Mouse (Mus musculus) liver, embryonic 15.5 days (tissue): ENCODE data around the gene Aars2. TPM values are rescaled to one million over a fixed set of nuclear protein-coding genes. Genes with fewer than 3 reads are reported as not detected.

Experiments used
- ATAC-seq: fragments of 200-750 bp; cut with Nextera tagmentation; 2 replicates; pipeline ENCODE4 v1.8.0; 2017; ENCODE audit warnings: moderate number of reproducible peaks, mild to moderate bottlenecking, moderate library complexity; ENCODE audit not compliant: insufficient read depth
- H3K27ac ChIP-seq: fragments of 300-500 bp; sonication (generic); replicated peaks from 2 replicates; pipeline ENCODE4 v1.5.1; 2015; ENCODE audit warnings: mild to moderate bottlenecking, inconsistent platforms
- H3K27me3 ChIP-seq: fragments of 300-500 bp; sonication (generic); 2 replicates; pipeline ENCODE4 v1.6.1; 2015; ENCODE audit warnings: mild to moderate bottlenecking, inconsistent platforms
- H3K36me3 ChIP-seq: fragments of 300-500 bp; sonication (generic); replicated peaks from 2 replicates; pipeline ENCODE4 v1.6.1; 2015; ENCODE audit warnings: moderate library complexity, mild to moderate bottlenecking, inconsistent platforms
- H3K4me1 ChIP-seq: fragments of 300-500 bp; sonication (generic); replicated peaks from 2 replicates; pipeline ENCODE4 v1.6.1; 2015; ENCODE audit warnings: inconsistent platforms
- H3K4me2 ChIP-seq: fragments of 300-500 bp; sonication (generic); 2 replicates; pipeline ENCODE4 v1.6.1; 2015; ENCODE audit warnings: moderate library complexity, mild to moderate bottlenecking, inconsistent platforms
- H3K4me3 ChIP-seq: fragments of 300-500 bp; sonication (generic); replicated peaks from 2 replicates; pipeline ENCODE4 v1.5.1; 2015; ENCODE audit warnings: mild to moderate bottlenecking, inconsistent platforms
- H3K9ac ChIP-seq: fragments of 300-500 bp; sonication (generic); 2 replicates; pipeline ENCODE4 v1.6.1; 2015; ENCODE audit warnings: moderate library complexity, mild to moderate bottlenecking, inconsistent platforms
- H3K9me3 ChIP-seq: fragments of 300-500 bp; sonication (generic); replicated peaks from 2 replicates; pipeline ENCODE4 v1.6.1; 2016; ENCODE audit warnings: inconsistent platforms
- WGBS: fragments of 180-500 bp; shearing (Covaris S2); methylation state at CpG from one replicate; pipeline ENCODE4 v1.1.7; 2015; ENCODE audit warnings: mixed read lengths; ENCODE audit not compliant: insufficient replicate concordance; 5-methylcytosine and 5-hydroxymethylcytosine counted together
- polyA plus RNA-seq: library from polyadenylated mRNA; unstranded; fragments of >200 nt; fragmentation: Nextera tagmentation; extraction: Ambion mirVana; gene quantifications from 2 replicates; pipeline ENCODE4 v1.2.1, GENCODE M21; 2015

The Aars2 gene
- polyA plus RNA-seq, 1 experiment from 2014 or later: 6.2 TPM

DNA sequence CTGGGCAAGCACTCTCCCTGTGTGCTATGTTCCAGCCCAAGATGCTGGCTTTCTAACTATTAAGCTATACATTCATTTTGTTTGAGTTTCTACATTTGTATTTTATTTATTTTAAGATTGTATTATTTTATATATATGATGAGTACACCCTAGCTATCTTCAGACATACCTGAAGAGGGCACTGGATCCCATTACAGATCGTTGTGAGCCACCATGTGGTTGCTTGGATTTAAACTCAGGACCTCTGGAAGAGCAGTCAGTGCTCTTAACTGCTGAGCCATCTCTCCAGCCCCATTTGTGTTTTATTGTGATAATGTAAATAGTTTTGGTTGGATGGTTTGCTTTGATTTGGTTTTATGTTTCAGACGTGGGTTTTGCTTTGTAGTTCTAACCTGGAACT is 7.1 kb upstream of the Aars2 start:
- H3K9ac ChIP-seq: no peak overlapping the region
- no peak for ATAC-seq
- H3K27ac ChIP-seq: no peak overlapping the region
- WGBS: 28% methylated on average over 2 of the region's 2 CpGs
- H3K36me3 ChIP-seq: no peaks in the 10 kb centered on the region
- H3K4me1 ChIP-seq: no peaks in the 10 kb centered on the region
- H3K4me2 ChIP-seq: no peak overlapping the region
- no peaks in the 10 kb centered on the region for H3K27me3 ChIP-seq
- no peaks in the 10 kb centered on the region for H3K9me3 ChIP-seq
- no peak overlapping the region for H3K4me3 ChIP-seq

- Histone ChIP-seq H3K27me3 (no peaks in the 10 kb centered on the region), H3K4me1 (no peaks in the 10 kb centered on the region), H3K36me3 (no peaks in the 10 kb centered on the region), H3K4me3 (no peak overlapping the region), H3K4me2 (no peak overlapping the region), H3K9ac (no peak overlapping the region), H3K9me3 (no peaks in the 10 kb centered on the region), H3K27ac (no peak overlapping the region)
- ATAC-seq: no peak
- 49% methylated on average over 4 of the region's 4 CpGs for WGBS
These were observed 5.7 kb upstream of the Aars2 start for GRCm38 (mm10) chr17:45500981-45501380.

- no peak for ATAC-seq
- 41% methylated on average over 4 of the region's 4 CpGs for WGBS
- Histone ChIP-seq H3K4me2 (no peak overlapping the region), H3K36me3 (no peaks in the 10 kb centered on the region), H3K27ac (no peak overlapping the region), H3K9me3 (no peaks in the 10 kb centered on the region), H3K27me3 (no peaks in the 10 kb centered on the region), H3K4me3 (no peak overlapping the region), H3K4me1 (peaks cover 9% of the 10 kb centered on the region), H3K9ac (no peak overlapping the region)
These were observed 4.3 kb upstream of the Aars2 start for GRCm38 (mm10) chr17:45502324-45502723.

- 6% methylated on average over 5 of the region's 5 CpGs for WGBS
These were observed 3.2 kb upstream of the Aars2 start for GRCm38 (mm10) chr17:45503301-45503973.

DNA sequence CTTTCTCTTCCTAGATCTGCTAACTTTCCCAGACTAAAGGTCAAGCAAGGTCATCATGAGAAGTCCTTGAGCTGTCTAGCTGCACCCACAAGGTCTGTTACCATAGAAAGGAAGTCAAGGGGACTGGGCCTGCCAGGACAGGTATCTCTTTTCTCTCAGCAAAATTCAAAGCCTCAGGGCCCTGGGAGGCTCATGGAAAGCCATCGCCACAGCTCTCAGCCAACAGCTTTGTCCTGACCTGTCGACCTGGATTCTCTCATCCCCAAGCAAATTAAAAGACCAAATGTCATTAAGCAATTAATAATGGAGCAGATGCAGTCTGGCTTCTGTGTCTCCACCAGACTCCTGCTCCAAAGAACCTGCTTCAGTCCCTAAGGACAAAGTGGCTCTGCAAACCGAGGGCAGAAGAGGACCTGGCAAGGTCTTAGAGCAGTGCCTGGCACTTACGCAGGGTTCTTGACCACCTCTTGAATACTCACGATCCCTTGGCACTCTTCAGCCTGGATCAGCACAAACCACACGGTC is 638 bp upstream of the Aars2 start:
- H3K4me1 ChIP-seq: peaks cover 11% of the 10 kb centered on the region
- H3K27me3 ChIP-seq: no peaks in the 10 kb centered on the region
- no peak for ATAC-seq
- H3K9ac ChIP-seq: no peak overlapping the region
- no peaks in the 10 kb centered on the region for H3K9me3 ChIP-seq
- H3K4me2 ChIP-seq: peak overlapping the region; percentile 58; the same call in 1 of the 2 replicates
- 60% methylated on average over 6 of the region's 6 CpGs for WGBS
- peak overlapping the region; percentile 75; the same call in 1 of the 2 replicates for H3K4me3 ChIP-seq
- no peak overlapping the region for H3K27ac ChIP-seq
- H3K36me3 ChIP-seq: peaks cover 4% of the 10 kb centered on the region; the same call in 1 of the 2 replicates

More at GRCm38 (mm10) chr17:45503301-45503973, 3.2 kb upstream of the Aars2 start:
- no peaks in the 10 kb centered on the region for H3K27me3 ChIP-seq
- no peak overlapping the region for H3K9ac ChIP-seq
- no peak for ATAC-seq
- H3K4me2 ChIP-seq: no peak overlapping the region
- H3K4me1 ChIP-seq: peaks cover 11% of the 10 kb centered on the region
- no peaks in the 10 kb centered on the region for H3K36me3 ChIP-seq
- H3K9me3 ChIP-seq: no peaks in the 10 kb centered on the region
- H3K4me3 ChIP-seq: no peak overlapping the region
- H3K27ac ChIP-seq: no peak overlapping the region

DNA sequence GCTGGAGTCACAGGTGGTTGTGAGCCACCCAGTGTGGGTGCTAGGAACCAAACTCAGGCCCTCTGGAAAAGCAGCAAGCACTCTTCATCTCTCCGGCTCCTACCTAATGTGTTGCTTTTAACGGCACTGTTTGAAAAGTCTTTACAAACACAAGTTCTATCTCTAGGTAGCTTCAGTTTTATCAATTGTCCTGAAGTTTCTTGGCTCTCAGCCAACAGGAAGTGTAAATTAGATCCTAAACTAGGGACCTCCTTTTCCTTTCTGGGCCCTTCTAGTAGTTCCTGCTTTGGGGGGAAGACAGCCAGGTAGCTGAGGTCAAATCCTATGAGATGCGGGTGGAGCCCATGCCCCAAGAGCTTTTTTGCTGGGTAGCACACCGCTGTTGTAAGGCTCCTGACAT is 4.2 kb downstream of the Aars2 start:
- Histone ChIP-seq H3K4me3 (no peak overlapping the region), H3K4me1 (peaks cover 11% of the 10 kb centered on the region), H3K27me3 (no peaks in the 10 kb centered on the region), H3K4me2 (no peak overlapping the region), H3K9me3 (no peaks in the 10 kb centered on the region), H3K9ac (no peak overlapping the region), H3K36me3 (peaks cover 4% of the 10 kb centered on the region; the same call in 1 of the 2 replicates), H3K27ac (no peak overlapping the region)
- 80% methylated on average over 4 of the region's 4 CpGs for WGBS
- ATAC-seq: no peak

GRCm38 (mm10) chr17:45511757-45512156 is 5.1 kb downstream of the Aars2 start:
- peaks cover 4% of the 10 kb centered on the region; the same call in 1 of the 2 replicates for H3K36me3 ChIP-seq
- no peaks in the 10 kb centered on the region for H3K27me3 ChIP-seq
- 67% methylated on average over 4 of the region's 4 CpGs for WGBS
- peaks cover 6% of the 10 kb centered on the region for H3K4me1 ChIP-seq
- no peak overlapping the region for H3K4me2 ChIP-seq
- H3K9ac ChIP-seq: no peak overlapping the region
- no peak overlapping the region for H3K4me3 ChIP-seq
- no peaks in the 10 kb centered on the region for H3K9me3 ChIP-seq
- no peak overlapping the region for H3K27ac ChIP-seq
- ATAC-seq: no peak

DNA sequence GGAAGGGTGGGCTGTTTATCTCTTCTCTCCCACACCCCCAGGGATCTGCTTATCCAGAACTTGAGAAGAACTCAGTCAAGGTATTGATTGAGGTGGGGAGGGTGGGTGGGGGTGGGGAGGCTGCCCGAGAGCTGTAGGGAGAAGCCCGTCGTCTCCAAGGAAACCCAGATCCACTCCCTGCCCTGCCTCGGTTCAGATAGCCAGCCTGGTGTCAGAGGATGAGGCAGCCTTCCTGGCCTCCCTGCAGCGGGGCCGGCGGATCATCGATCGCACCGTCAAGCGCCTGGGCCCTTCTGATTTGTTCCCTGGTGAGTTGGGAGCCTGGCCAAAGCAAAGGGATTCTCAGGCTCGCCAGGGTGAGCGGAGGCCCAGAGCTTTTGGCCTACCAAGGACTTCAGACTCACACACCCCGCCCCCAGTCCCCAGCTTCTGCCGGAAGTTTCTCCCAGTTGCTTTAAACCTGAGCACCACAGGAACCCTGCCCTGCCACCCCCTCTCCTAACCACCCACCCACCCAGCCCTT is 8.6 kb downstream of the Aars2 start:
- no peak overlapping the region for H3K4me2 ChIP-seq
- no peaks in the 10 kb centered on the region for H3K4me1 ChIP-seq
- 58% methylated on average over 15 of the region's 15 CpGs for WGBS
- H3K27ac ChIP-seq: no peak overlapping the region
- H3K9ac ChIP-seq: no peak overlapping the region
- no peaks in the 10 kb centered on the region for H3K9me3 ChIP-seq
- peak; percentile 49 for ATAC-seq
- H3K36me3 ChIP-seq: no peaks in the 10 kb centered on the region
- no peaks in the 10 kb centered on the region for H3K27me3 ChIP-seq
- no peak overlapping the region for H3K4me3 ChIP-seq

DNA sequence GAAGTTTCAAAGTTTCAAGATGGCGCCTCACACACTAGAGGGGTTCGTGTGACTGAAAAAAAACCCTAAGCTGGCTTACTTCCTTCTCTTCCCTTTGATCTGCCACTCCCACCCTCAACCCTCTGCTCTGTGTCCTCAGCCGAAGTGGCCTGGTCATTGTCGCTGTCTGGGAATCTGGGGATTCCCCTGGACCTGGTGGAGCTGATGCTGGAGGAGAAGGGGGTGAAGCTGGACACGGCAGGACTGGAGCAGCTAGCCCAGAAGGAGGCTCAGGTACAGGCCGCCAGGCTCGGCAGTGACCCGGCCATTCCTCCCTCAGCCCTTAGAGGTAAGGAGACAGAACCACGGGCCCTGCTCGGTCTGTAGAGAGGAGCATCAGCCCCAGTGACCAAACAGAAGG is 9.2 kb downstream of the Aars2 start:
- H3K4me1 ChIP-seq: no peaks in the 10 kb centered on the region

DNA sequence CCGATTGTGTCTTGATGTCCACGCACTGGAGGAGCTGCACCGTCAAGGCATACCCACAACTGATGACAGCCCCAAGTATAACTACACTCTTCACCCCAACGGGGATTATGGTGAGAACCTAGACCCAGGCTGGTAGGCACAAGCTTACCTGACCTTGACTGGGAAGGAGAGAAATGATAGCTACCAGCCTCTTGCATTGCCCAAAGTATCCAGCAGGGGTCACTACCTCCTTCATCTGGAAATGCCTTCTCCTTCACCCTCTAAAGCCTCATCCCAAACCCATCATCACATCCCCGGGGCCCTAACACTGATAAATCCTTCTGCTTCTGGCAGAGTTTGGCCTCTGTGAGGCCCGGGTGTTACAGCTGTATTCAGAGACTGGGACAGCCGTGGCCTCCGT is 9.8 kb downstream of the Aars2 start:
- WGBS: 46% methylated on average over 8 of the region's 8 CpGs

More for the DNA sequence above, 9.2 kb downstream of the Aars2 start:
- H3K4me2 ChIP-seq: no peak overlapping the region
- no peak overlapping the region for H3K27ac ChIP-seq
- WGBS: 75% methylated on average over 10 of the region's 10 CpGs
- H3K9me3 ChIP-seq: no peaks in the 10 kb centered on the region
- H3K27me3 ChIP-seq: no peaks in the 10 kb centered on the region
- H3K9ac ChIP-seq: no peak overlapping the region
- no peak overlapping the region for H3K4me3 ChIP-seq
- no peak for ATAC-seq
- H3K36me3 ChIP-seq: no peaks in the 10 kb centered on the region

GRCm38 (mm10) chr17:45517135-45517534 is 10.5 kb downstream of the Aars2 start:
- Histone ChIP-seq H3K4me1 (no peaks in the 10 kb centered on the region), H3K4me2 (no peak overlapping the region), H3K27me3 (no peaks in the 10 kb centered on the region), H3K4me3 (no peak overlapping the region), H3K9me3 (no peaks in the 10 kb centered on the region), H3K36me3 (no peaks in the 10 kb centered on the region; the same call in 1 of the 2 replicates), H3K27ac (no peak overlapping the region), H3K9ac (no peak overlapping the region)
- WGBS: 70% methylated on average over 21 of the region's 21 CpGs
- no peak for ATAC-seq

More for the DNA sequence above, 9.8 kb downstream of the Aars2 start:
- no peak overlapping the region for H3K9ac ChIP-seq
- no peak overlapping the region for H3K4me2 ChIP-seq
- no peak overlapping the region for H3K27ac ChIP-seq
- no peaks in the 10 kb centered on the region for H3K9me3 ChIP-seq
- H3K36me3 ChIP-seq: no peaks in the 10 kb centered on the region; the same call in 1 of the 2 replicates
- ATAC-seq: no peak
- no peak overlapping the region for H3K4me3 ChIP-seq
- H3K27me3 ChIP-seq: no peaks in the 10 kb centered on the region
- H3K4me1 ChIP-seq: no peaks in the 10 kb centered on the region
